Mouse (Mus musculus) cerebellum, postnatal 10 days (tissue): ENCODE measurements at regions not wholly inside any gene's neighbourhood (a gene's known extent, or its start where the extent isn't known, plus 50 kb on each side); places are given as distances from the start of the nearest gene placed in this dataset.

Source experiments
- DNase-seq, 2 experiments: peaks; one replicate each; pipeline ENCODE4 v3.0.0; 2021; ENCODE audit warnings: mixed read lengths in 2 of 2

DNA sequence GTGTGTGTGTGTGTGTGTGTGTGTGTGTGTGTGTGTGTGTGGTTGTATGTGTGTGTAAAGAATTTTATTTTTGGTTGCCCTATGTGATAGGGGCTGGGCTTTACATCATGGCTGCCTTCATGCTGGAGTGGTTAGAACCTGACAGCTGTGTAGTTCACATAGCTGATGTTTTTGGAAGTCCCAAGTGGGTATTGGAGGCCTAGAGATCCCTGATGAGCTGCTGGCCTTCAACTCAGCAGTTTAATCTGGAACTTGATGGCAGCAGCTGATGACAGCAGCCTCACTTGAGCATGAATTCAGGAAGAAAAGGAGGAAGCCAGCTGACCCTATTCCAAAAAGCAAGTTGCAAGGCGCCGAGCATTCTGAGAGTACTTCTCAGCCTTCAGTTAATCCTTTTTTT lies 846.6 kb downstream of the Adgrl2 start:
- peak; percentile 26 to 44 for DNase-seq

DNA sequence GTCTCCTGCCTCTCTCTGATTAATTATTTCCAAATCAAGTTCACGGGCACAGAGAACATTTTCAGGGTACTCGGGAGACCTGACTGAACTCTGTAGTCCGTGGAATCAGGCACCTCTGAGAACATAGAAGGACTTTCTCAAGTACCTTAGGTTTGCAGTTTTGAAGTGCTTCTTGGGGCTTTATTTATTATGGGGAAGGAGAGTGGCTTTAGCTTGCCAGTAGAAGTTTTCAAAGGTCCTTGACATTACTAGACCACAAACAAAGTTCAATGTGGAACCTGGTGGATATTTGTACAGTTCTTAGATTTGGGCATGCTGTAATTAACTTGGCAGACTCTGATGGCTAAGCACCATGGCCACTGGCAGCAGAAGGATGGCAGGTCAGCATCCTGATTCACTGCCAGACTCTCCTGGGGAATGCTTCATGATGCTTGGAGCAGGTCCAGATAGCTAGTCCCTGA lies 853.5 kb downstream of the Adgrl2 start:
- DNase-seq = peak; percentile 91 to 93

DNA sequence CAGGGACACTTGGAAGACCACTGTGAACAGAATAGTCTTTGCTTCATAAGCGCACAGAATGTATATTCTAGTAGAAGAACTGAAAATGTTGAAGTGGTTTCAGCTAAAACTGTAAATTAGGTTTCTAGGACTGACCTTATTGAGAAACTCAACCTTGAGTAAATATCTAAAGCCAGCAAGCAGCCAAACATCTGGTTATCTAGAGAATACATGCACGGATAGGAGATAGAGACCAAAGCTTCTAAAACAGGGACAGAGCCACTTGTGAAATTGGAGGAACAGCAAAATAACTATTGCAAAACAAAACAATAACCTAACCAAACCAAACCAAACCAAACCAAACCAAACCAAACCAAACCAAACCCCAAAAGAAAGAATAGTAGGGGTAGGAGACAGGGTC lies 855.7 kb downstream of the Adgrl2 start:
- no peak for DNase-seq

DNA sequence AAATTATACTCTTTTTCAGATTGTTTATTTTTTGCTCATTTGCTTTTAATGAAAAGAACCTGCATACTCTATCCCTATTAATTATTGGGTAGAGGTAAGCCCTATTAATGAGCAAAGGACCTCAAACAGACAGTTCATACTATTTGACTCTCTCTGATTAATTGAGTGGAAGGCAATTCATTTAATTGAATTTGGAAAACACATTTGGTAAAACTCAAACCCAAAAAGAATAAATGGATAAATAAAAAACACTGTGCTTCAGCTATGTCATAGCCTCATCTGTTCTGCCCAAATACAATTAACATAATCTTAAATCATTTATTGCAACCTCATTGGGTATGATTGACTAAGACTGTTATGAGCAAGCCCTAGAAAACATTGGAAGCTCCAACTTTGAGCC lies 874.8 kb downstream of the Adgrl2 start:
- DNase-seq = no peak

DNA sequence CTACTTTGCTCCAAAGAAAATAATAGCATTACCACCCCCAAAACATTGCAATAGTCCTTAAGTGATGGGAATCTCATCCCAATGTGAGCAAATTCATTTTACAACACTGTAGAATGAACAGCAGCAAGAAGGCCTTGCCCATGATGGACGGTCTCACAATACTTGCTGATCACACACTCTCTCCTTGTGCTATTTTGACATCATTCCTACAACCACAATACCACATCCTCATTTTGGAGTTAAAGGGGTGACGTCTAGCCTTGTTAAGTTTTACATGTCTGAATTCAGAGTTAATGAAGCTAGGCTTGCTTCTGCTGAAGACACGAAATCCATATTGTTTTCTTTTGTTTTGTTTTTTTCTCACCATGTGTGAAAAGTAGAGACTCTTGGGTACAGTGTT lies 878.2 kb downstream of the Adgrl2 start:
- no peak for DNase-seq

DNA sequence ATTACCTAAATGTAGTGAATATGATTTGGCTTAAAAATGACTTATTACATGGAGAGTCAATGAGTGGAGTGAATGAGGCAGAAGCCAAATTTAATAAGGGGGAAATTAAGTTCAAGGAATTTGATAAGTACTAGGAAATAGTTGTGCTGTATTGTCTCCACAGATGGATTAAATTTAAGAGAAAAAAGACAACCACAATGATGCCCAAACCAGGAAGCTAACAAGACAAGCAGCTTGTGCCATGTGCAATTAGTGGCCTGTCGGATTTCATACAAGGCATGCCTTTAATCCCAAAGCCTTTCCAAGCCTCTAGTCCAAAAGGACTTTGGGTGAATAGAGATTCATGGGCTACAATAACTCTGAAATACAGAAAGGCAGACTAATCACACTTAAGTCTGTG lies 883.3 kb downstream of the Adgrl2 start:
- no peak for DNase-seq

DNA sequence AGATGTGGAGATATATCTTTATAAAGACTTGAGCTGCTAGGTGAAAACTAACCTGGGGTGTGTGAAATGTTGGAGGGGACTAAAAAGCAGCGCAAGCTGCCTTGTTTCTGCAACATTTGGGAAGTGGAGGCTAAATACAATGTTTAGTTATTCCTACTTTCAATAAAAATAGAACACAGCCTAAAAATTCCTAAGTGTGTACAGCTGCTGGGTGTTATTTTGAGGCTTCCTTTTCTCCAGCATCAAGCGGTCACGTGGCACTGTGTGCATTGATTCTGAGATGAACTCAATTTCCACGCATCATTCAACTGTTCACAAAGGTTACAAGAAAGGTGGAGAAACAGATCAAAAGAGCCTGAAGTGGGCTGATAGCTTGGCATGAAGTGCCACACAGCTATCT lies 896.4 kb downstream of the Adgrl2 start:
- no peak for DNase-seq

DNA sequence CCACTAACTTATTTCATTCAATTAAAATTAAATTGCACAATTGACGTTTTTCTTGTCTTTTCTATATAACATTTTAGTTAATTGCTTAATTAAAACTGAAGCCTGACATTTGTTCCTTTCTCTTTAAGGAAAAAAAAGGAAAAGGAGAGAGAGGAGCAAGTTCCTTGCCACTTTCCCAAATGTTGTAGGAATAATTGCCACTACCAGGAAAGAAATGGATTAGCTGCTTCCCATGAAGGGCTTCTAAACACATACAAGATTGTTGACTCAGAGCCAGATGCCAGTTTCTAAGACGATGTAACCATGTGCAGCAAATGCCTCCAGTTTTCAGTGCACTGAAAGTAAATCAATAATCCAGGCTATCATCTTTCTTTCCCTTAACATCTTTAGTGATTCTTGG lies 914.5 kb downstream of the Adgrl2 start:
- no peak for DNase-seq

DNA sequence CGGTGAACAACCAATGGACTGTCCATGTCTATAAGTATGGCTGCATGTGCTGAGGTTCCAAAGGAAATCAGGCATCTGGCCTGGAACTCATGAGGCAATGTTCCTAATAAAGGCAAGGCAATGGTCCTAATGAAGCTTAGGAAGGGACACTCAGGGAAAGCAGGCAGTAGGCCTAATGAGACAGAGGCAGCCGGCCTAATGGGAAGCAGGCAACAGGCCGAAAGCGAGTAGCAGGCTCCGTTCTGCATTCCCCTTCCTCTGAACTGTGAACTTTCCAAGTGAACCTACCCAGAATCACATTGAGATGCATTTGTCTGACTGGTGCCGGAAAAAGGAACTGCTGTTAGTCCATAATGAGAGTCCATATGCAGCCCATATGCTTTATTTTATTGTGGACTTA lies 923.7 kb downstream of the Adgrl2 start:
- DNase-seq = no peak

DNA sequence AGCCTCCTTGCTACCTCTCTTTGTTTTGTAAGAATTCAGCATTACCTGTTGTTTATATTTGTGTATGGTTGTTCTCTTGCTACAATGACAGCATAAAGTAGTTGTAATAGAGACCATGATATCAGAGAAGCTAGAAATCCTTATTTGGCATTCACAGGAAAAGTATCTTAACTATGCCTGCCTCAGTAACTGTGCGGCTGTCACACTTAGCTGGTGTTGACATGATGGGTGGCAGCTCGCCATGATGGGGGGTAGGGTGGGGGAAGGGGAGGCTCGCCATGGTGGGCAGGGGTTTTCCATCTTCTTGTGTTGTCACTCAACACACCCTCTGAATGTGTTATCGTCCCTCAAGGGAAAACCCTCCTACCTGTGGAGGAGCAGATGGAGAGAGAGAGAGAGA lies 934.3 kb downstream of the Adgrl2 start:
- no peak for DNase-seq

DNA sequence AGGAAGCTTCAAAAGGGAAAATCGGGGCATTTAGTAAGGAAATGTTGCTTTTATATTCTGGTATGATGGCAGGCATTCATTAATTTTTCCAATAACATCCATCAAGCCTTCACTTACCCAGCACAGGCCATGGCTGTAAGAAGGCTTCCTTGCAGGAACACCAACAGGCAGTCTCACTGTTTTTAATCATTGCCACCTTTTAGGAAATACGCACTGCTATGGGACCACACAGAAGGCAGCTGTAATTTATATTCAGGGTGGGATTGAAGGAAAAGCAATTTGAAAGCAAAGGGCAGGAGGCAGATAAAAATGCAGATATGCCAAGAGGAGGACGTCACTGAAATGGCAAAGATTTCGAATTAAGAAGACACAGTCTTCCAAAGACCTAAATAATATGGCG lies 937.8 kb downstream of the Adgrl2 start:
- DNase-seq = no peak

DNA sequence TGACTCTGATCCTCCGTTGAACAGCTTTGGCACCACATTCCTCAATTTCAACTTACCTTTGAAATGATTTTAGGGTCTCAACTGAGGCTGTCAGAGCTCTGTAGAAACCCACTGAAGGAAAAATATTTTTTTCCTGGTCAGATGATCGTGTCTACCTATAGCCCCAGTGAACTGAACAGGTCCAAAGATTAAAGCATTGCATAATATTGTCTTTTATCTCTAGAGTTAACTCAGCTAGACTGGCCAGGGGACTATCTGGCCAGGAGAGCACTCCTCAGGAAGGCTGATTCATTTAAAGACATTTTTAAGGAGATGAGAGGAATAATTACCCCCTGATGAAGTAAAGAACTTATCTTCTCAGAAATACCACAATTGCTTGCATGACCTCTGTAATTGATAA lies 942.1 kb downstream of the Adgrl2 start:
- DNase-seq = no peak

DNA sequence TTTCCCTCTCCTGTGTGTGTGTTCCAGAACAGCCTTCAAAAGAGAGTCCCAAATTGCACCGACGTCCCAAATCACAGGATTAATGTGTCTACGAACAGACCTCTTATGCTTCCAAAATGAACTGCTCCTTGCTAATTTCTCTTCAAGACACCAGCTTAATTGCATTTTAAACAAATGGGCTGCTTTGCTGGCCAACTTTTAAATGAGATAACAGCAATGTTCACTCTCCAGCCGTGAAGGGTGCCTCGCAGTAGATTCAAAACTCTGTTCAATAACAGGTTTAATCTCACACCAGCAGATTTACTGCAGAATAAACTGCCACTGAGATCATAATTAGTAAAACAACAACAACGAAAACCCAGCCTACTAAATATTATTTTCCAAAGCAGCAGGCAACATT lies 957.8 kb downstream of the Adgrl2 start:
- no peak for DNase-seq

DNA sequence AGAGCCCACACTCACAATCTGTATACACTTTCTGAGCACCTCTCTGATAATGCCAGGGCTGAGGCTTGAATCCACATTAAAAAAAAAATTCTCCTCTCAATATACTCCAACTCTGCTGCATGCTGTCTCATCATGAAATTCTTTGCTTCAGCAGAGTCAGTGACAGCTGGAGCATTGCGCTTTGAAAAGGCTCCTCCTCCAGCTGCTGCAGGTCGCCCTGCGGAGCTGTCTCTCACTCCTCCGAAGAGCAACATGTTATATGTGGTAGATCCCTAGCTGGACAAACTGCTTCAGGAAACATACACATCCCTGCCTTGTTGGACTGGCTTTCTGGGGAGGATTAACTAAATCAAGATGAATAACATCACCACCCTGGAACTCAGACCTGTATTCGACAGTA lies 984.5 kb downstream of the Adgrl2 start:
- no peak for DNase-seq

DNA sequence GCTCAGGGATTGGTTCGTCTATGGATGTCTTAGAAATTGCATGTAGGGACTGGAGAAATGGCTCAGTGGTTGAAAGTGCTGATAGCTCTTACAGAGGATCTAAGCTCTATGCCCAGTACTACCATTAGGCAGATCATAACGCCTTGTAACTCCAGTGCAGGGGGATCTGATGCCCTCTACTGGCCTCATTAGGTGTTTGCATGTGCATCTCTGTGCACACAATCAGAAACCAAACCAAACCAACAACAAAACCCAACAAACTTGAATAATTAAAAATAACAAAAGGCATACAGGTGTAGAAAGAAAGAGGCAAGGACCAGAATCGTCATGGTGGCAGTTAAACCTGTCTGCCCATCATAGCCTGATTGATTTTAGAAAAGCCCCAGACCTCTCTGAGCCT lies 986.3 kb downstream of the Adgrl2 start:
- DNase-seq = no peak

DNA sequence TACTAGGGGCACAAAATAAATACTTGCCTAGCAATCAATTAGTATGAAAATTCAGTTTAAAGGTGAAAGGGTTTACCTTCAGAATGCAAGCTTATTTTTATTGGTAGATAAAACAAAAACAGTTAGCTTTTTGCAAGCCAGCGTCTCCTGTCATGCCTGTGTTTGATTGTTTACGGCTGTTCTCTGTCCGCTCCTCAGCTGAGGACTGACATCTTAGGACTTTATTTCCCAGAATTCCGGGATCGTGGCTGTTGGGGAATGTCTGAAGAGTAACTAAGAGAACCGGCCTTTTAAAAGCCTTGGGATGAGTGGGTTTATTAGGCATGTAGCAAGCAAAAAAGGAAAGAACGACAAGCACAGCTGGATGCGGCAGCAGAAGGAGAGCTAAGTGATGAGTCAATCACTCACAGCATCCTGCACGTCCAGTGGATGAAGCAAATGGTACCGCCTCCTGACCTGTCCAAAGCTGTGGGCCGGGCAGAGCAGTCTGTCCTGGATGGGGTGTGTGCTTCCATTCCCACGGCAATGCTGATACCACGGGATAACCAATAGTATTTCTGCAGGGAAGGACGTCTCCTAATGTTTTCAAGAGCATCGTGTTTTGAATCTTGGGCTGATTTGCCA lies 990.9 kb downstream of the Adgrl2 start:
- DNase-seq = no peak

DNA sequence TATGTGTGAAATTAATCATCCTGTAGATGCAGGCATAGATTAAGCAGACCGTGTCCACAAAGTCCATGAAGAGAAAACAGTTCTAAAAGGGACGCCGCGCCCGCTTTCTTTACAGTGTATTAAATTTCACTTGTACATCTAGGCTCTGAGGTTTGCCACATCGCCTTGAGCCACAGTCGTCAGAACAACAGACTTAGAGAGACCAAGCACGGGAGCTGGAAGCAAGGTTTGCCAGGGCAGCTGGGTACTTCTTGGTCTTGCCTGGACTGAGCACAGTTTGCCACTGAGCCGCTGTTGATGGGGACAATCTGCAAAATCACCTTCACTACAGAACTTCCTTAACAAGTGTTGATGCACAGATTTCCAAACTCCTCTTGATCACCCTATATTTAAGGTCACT lies 998.6 kb downstream of the Adgrl2 start:
- DNase-seq = peak in 1 of 2 experiments; percentile 18

DNA sequence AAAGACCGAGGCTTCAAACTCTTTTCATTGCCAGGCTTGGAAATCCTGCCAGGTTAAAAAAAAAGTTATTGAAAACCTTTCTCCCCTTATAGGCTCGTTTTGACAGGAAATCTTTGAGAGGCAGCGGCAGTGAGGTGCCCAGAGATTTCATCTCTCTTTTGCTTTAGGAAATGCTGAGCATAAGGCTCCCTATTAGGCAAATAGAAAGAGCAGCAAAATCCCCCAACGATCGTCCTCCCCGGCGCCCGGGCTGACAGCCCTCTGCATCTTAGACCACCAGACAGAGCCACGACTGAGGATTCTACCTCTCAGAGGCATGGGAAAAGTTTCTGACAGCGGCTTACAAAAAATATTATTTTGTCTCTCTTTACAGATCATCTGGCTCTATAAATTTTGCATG lies 999.5 kb downstream of the Adgrl2 start:
- peak; percentile 27 to 36 for DNase-seq

DNA sequence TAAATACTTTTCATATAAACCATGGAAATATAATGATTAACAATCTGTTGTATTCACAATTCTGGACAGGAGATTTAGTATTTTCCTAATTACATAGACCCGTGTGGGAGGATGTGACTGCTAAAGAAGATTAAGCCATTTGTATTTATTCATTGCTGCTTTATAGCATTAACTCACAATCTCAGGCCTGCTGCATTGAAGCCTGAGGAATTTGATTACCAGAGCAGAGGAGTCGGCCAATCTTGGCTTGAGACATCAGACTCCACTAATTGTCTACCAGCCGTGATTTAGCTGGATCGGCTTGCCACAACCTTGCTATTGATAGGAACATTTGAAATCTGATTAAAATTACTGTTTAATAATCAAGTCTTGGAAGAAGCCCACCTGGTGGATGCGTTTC lies 1007.5 kb downstream of the Adgrl2 start:
- DNase-seq = no peak

DNA sequence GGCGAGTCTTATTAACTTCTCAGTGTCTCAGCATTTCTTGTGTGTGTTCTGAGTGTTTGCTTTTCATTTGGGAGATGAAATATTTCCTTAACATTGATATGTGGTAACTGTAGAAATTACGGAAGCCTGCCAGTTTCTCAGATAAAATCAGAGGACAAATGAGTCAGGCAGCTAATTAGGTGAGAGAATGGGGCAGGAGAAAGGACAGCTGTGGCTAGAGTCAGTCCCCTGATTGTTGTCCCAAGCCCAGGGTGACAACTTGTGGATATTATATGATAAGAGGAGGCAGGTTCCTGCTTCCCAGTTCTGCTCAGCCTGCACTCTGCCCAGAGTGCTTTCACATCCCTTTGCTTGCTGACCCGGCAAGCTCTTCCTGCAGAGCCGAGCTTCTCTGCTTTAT lies 1008.7 kb downstream of the Adgrl2 start:
- no peak for DNase-seq

DNA sequence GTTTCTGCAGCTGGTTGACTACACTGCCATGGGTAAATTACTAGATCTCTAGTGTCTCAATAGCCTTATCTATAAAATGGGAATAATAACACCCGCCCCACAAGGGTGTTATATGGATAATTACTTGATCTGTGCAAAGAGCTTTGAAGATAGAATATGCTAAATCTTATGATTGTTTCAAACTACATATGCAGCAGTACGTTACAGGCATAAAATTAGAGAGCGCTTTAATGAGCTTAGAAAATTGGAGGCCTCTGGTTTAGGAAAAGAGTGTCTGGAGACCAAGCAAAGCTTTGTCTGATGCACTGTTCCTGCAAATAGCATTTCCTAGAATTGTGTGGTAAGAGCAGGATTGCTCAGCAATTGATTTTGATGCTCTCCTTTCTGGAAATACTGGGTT lies 1013.8 kb downstream of the Adgrl2 start:
- DNase-seq = no peak

DNA sequence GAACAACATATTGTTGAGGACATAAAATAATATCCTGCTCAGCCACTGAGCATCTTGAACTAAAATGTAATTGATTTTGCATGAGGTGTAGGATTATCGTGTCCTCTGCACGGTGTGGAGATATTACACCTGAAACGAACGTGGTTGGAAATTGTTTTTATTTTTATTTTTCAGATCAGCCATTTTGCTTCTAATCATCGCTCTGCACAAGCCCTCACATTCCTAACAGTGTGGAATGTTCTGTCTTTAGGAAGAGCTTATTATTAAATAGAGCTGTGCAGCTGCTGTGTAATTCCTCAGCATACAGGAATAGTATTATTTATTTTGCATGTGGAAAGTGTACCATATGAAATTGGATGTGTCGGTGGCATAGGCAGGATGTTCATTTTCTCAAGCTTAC lies 1014.3 kb downstream of the Adgrl2 start:
- DNase-seq = no peak

DNA sequence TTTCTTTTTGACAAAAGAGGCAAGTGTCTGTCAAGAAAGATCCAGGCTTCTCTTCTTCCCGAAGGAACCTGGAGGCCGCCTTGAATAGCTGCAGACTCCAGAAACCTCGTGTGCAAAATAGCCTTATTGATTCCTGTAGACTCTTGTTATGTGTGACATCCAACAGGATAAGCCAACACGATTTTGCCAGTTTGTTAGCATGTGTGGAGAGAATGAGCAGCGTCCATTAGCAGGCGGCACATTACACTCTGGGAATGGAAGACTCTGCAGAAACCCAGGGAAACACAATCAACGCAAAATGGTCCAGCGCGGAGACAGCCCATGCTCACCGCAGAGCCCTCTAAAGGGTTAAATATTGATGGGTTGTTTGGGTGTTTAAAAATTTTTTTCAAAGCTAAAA lies 1014.9 kb downstream of the Adgrl2 start:
- no peak for DNase-seq

DNA sequence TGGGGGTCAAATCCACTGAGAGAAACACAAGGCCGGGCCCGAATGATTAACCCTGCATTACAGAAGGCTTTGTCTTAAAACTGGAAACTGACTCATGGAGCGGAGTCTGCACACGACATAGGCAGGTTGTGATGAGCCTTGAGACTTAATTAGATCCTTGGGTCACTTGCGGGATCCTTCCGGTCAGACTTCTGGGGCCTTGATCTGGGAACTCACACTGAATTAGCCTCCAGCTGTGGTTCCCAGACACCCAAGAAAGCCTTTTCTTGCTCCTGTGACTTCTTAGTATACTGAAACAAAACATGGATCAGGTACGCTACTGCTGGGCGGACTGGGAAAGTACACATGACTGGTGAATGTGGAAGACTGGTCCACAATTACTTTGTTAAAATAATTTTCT lies 1015.8 kb downstream of the Adgrl2 start:
- DNase-seq = no peak

DNA sequence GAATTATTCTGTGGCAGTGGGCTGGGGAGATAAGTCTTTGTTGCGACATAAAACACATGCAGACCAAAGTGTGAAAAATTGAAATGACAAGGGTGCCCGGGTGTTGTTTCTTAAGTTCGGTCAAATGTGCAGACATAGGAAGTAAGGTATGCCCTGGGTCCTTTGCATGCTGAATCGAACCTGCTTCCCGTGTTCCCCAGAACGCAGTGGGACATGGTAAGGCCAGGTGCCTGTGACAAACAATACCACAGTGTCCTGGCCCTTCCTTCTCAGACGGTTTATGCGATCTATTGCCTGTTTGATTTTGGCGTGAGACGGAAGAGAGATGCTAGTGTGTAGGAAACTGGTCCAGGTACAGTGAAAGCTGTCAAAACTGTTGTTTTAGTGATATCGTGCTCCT lies 1022.1 kb downstream of the Adgrl2 start:
- DNase-seq = no peak

DNA sequence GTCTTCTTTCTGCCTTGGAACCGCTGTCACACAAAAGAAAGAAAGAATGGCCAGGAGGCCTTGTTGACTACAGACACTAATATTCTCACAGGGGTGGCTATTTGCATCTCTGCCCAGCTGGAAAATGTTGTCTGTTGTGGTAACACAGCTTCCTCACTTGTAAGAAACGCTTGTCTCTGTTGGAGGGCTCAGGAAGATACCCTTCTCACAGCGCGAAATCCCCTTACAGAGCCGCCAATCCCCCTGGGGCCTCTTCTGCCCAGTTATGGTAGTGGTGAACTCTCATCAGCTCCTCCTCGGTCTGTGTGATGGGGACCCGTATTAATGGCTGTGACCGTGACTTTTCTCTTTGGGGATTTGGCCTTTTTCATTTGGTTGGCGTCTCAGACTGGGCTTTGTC lies 1022.5 kb downstream of the Adgrl2 start:
- peak; percentile 17 to 29 for DNase-seq
